In the genomic region with DNA sequence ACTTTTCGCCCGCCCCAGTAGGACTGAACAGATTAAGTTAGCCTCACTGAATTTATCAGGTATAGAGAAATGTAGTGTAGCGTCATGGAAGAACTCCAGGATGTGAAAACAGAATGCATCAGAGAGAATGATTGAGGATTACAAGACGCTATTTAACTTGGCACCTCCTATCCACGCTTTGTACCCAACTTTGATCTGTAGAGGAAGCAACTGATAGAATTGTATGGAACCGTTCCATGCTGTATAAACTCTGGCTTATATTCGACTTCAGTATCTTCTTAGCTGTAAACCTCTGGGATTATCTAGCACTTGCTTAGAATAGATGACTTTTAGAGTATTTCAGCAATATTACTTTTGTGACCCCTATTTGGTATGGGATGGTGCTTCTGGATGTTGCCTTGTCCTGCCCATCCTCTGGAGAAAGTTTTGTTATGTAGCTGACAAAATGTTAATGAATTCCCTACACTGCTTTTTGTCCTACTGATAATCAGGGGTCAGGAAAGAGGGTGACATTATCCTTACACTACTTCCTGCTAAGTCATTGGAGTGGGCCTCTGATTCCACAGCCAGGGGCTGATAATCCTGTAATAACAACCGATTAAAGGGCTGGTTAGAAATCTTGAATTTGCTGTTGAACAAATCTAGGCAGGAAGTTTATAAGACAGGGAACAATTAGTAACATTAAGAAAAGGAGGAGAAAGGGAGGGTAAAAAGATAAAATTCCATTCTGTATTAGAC, we compare ENCODE assay signal across 17 mouse cellular contexts.
"Had no signal": no experiment of that assay in that cellular context is flagged by ENCODE, and none has a peak within 500 bp of the region (broad histone marks: within the 10 kb centered on the region; RNA-seq: fewer than 3 reads in every experiment).

No protein-coding gene starts in this region.

- ATAC-seq: lung, postnatal 0 days; midbrain, embryonic 13.5 days; midbrain, embryonic 15.5 days had no signal

- H3K27ac ChIP-seq: lung, embryonic 15.5 days; macrophage; midbrain, embryonic 13.5 days; midbrain, embryonic 15.5 days; neural tube, embryonic 12.5 days; stomach, embryonic 15.5 days; stomach, postnatal 0 days had no signal

- H3K9ac ChIP-seq: lung, embryonic 15.5 days; midbrain, embryonic 13.5 days; midbrain, embryonic 15.5 days; neural tube, embryonic 12.5 days; stomach, embryonic 15.5 days had no signal

- H3K27me3 ChIP-seq: lung, embryonic 15.5 days; midbrain, embryonic 13.5 days; midbrain, embryonic 15.5 days; neural tube, embryonic 12.5 days; stomach, embryonic 15.5 days had no signal

- DNase-seq: lung, adult 2 months; lung, postnatal 14 days; lung, postnatal 36 days; right cerebral cortex, postnatal 14 days; thymus, adult 2 months; thymus, postnatal 25 days; thymus, postnatal 4 days had no signal

- H3K4me2 ChIP-seq: lung, embryonic 15.5 days; midbrain, embryonic 11.5 days; midbrain, embryonic 13.5 days; midbrain, embryonic 15.5 days; neural tube, embryonic 12.5 days; stomach, embryonic 15.5 days had no signal

- H3K4me1 ChIP-seq: lung, embryonic 15.5 days; midbrain, embryonic 13.5 days; midbrain, embryonic 15.5 days; neural tube, embryonic 12.5 days; stomach, embryonic 15.5 days had no signal

- H3K36me3 ChIP-seq: lung, embryonic 15.5 days; midbrain, embryonic 13.5 days; midbrain, embryonic 15.5 days; neural tube, embryonic 12.5 days; stomach, embryonic 15.5 days had no signal

- H3K4me3 ChIP-seq: lung, embryonic 15.5 days; megakaryocyte, embryonic 14.5 days; midbrain, embryonic 13.5 days; midbrain, embryonic 15.5 days; neural tube, embryonic 12.5 days; stomach, embryonic 15.5 days had no signal

- H3K9me3 ChIP-seq: lung, embryonic 15.5 days; megakaryocyte, embryonic 14.5 days; midbrain, embryonic 13.5 days; midbrain, embryonic 15.5 days; neural tube, embryonic 12.5 days; stomach, embryonic 15.5 days had no signal
